Mouse (Mus musculus): Measurements from ENCODE around the gene Hoxc4.
A peak's percentile ranks its signal among the peaks of the same experiment; 100 is the strongest.

Hoxc4 gene

DNA sequence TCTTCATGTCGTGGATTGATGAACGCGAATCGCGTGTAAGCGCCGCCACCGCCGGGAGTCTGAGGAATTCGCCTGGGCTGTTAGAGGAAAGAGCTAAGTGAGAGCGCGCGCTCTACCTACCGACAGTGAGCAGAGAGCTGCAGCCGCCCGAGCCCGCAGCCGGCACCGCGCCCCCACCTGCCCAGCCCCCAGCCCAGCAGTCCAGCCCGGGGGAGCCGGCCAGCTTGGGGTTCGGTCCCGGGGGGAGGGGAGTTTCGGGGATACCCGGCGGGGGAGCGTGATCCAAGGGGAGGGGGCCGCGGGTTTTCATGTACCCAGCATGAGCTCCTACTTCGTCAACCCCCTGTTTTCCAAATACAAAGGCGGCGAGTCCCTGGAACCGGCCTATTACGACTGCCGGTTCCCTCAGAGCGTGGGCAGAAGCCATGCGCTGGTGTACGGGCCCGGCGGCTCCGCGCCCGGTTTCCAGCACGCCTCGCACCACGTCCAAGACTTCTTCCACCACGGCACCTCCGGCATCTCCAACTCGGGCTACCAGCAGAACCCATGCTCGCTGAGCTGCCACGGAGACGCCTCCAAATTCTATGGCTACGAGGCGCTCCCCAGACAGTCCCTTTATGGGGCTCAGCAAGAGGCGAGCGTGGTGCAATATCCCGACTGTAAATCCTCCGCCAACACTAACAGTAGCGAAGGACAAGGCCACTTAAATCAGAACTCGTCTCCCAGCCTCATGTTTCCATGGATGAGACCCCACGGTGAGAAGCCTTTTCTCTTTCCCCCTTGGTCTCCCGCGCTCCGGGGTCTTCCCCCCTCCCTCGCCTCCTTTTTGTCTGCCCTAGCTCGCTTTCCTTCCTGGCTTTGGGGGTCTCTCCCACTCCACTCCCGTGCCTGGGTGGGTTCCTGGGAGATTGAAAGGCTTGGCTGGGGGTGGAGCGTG is 28.0 kb upstream of the Hoxc4 start, which contains the start of gene Hoxc8:
Gene Hoxc8, plus strand, starts transcription at position 147 of the 937 bp plus-strand sequence.
- no peak for DNase-seq (ENCODE audit: low read depth, low spot score)

DNA sequence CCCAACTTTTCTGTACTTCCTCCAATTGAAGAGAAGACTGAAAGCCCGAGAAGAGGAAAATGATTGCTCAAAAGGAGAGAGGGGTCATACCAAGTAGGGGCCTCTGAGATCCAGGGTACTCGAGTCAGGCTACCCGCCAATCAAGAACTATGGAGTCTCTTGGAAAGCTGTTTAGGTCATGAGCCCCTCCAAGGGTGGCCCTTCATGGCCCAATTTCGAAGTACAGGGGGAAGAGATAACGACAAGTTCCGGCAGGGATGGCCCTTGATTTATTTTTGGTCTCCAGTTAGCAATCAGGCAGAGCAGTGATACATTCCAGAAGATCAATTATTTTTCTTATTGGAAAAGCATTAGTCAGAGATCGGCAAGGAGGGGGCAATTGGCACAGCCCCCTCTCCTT is 27.0 kb upstream of the Hoxc4 start:
- no peak for DNase-seq (ENCODE audit: low read depth, low spot score)

DNA sequence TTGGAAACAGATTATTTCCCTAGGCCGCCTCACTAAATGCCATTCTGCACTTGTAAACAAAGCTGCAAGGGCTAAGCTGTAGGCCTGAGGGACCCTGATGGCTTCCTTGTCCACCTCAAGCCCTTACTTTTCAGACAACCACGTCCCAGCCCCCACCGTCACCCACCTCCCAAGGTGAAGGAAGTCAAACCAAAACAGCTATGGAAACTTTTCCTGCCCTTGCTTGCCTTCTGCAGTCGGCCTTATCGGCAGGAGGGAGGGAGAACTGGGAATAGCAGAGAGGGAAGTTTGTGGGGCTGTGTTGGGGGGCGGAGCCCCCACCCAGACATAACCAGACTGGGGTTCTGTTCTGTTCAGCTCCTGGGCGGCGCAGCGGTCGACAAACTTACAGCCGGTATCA is 26.5 kb upstream of the Hoxc4 start:
- DNase-seq (ENCODE audit: low read depth, low spot score) = no peak

DNA sequence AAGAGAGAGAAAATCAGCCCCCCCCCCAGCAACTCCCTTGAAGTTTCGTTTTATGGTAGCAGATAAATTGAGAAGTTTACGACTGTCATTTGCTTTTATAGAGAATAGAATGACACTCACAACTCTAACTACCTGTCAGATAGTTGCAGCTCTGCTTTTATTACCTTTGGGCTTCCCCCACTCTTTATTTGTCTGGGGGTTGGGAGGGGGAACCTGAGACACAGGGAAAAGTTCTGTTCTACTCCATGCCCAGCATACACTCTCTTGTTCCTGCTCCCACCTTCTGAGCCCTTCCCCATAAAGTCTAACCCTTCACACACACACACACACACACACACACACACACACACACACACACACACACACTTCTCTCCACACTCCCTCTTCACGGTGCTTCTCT is 25.9 kb upstream of the Hoxc4 start:
- no peak for DNase-seq (ENCODE audit: low read depth, low spot score)

DNA sequence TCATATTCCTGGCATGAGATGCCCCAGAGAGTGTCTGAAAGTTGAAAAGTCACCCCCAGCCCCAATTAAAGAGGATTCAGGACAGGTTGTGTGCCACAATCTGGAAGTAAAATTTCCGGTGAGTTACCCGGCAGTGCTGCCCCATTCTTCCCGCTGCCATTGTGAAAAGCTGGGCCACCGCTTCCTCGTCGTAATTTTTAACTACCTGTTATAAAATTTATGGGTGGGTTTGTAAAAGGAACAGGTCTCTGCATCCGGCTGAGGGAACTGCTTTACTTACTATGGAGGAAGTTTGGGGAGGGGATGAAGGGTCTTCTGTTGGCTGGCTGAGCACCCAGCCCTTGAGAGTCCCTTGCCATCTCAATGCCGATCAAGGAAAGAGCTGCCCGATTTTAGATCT is 22.2 kb upstream of the Hoxc4 start:
- DNase-seq (ENCODE audit: low read depth, low spot score) = no peak

DNA sequence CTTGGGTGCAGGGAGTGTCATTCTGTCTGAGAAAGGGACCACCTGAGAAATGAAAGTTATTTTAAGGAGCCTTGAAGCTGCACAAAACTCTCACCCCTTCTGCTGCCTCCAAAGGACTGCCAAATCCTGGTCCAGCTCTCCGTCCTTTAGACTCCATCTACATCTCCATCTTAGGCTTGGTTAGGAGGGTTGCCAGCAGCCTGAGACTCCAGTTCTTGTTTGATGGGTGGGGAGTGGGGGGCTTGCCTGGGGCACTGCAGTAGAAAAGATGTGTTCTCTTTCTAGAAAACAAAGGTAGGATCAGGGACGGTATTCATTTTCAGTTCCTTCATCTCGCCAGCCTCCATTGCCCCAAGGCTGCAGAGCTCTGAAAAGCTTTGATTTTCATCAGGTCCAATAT is 21.3 kb upstream of the Hoxc4 start:
- DNase-seq (ENCODE audit: low read depth, low spot score) = no peak

DNA sequence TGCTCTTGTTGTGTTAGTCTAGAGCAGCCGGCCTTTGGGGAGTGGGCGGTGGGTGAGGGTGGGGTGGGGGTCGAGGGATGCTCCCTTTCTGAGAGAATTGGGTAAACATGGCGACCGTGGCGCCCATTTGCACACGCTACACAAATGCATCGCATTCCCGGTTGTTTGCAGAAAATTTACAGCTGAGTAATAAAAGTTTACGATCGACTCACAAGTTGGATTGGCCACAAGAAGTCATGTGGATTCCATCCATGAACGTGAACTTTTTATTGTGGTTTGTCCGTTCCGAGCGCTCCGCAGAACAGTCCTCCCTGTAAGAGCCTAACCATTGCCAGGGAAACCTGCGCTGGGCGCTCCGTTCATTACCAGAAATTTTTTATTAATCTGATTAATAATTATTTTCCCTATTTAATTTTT is 20.8 kb upstream of the Hoxc4 start, which contains the start of gene Hoxc6:
Gene Hoxc6, plus strand, starts transcription at position 319 of the 417 bp plus-strand sequence.
- DNase-seq (ENCODE audit: low read depth, low spot score) = no peak

DNA sequence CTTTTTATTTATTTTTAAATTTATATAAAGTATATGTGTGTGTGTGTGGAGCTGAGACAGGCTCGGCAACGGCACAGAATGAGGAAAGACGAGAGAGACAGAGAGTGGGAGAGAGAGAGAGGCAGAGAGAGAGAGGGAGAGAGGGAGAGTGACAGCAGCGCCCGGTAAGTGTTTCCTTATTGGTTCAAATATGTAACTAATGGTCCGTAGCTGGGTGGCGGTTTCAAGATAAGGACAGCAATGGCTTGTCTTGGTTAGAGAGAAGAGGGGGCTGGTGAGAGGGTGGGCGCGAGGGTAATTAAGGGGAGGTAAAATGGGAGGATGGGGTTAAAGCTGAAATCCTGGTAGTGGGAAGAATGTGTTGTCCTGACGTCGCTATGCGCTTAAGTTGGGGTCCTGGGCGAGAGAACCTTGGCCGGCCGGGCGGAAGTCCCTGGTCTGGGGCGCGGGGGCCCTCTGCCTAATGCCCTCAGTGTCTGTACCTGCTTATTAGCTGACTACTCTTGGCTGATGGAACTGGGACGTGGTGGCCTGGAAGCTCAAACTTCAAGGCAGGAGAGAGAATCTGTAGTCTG is 20.0 kb upstream of the Hoxc4 start:
- no peak for DNase-seq (ENCODE audit: low read depth, low spot score)

DNA sequence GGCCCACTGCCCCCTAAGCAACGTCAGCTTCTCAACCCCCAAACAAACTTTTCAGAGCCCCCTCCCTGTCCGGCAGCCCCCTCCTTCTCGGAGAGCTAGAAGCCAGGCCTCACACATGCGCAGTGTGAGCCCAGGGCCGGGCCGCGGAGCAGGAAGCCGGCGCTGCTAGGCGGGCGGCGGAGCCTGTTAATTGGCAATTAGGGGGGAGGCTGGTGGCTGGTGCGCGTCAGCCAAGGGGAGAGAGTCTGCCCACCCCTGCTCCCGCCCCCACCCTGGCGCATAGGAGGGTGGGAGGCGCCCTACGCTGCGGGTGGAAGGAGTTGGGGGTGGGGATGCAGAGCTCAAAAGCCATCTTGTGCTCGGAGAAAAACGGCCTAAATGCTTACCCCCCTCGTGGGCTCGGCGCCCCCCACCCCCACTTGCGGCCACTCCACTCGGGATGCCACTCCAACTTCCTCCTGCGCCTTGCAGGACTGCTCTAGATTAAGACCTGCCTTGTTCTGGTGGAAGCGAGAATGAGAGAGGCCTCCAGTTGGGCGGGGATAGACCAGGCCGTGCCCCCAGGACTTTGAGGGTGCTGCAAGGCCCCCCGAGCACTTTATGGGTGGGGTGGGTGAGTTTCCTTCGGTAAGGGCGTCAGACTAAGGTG is 19.4 kb upstream of the Hoxc4 start:
- peak; percentile 95 for DNase-seq (ENCODE audit: low read depth, low spot score)

DNA sequence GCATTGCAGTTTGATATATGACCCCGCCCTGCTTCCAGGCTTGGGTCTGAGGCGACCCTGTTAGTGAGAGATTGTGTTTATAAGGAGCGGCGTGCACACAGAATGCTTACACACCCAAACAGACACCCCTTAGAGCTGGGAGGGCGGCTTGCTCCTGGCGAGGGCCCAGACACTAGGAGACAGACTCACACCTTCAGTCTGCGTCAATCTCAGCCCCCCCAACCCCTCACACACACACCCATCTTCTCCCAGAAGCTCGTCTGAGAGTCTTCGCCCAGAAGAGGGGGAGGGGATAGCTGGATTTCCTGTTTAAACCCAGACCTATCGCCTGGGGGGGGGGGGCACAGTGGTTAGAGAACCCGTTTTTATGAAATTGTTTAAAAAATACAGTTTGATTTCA is 18.8 kb upstream of the Hoxc4 start:
- DNase-seq (ENCODE audit: low read depth, low spot score) = peak; percentile 65

DNA sequence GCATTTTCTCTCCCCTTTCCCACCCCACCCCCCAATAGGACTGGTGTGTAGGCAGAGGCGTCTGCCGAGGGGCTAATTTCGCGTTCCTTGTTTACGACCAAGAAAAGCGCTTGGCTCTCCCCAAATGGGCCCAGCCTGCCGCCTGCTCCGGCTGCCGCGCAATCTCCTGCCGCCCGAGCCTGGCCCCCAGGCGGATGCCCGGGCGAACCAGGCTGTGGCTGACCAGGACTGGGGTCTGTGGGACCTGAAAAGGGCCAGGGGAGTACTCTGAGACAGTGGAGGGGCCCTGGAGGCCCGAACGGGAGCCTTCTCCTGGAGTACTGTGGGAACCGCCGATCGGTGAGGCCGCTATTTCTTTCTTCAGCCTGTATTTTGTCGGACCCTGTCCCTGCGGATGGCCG is 18.2 kb upstream of the Hoxc4 start:
- DNase-seq (ENCODE audit: low read depth, low spot score) = no peak

DNA sequence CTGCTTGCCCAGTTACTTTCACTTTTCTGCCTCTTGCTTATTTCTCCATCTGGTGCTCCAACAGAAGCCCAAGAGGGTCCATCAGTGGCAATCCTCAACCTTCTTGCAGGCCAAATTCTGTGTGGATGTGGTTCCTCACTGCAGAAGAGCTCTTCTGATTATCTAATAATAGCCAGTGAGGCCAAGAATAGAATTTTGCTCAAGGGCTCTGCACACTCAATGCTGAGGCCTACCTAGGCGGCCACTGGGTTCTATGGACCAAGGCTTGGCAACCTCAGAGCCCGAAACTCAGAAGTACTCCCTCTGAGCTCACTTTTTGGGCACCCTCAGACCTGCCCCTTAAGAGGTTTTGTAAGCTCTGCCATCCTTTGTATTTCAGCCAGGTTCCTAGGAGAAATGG is 17.4 kb upstream of the Hoxc4 start:
- peak; percentile 71 for DNase-seq (ENCODE audit: low read depth, low spot score)

DNA sequence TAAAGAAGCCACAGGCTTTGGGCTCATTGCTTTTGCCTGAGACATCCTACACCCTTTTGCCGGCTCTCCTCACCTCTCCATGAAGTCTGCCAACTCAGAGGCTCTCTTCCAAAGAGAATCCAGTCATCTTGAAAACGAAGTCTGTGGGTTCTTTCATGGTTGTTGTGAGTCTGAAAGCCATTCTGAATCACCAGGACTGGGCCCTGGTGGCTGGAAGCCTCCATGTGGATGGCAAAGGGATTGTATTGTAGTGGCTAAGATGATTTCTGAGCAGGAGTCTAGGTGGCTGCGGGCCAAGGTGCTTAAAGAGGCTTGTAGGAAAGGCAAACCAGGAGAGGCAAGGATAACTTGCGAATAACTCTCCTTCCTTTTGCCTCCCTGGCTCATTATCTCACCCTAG is 16.6 kb upstream of the Hoxc4 start:
- DNase-seq (ENCODE audit: low read depth, low spot score) = no peak

DNA sequence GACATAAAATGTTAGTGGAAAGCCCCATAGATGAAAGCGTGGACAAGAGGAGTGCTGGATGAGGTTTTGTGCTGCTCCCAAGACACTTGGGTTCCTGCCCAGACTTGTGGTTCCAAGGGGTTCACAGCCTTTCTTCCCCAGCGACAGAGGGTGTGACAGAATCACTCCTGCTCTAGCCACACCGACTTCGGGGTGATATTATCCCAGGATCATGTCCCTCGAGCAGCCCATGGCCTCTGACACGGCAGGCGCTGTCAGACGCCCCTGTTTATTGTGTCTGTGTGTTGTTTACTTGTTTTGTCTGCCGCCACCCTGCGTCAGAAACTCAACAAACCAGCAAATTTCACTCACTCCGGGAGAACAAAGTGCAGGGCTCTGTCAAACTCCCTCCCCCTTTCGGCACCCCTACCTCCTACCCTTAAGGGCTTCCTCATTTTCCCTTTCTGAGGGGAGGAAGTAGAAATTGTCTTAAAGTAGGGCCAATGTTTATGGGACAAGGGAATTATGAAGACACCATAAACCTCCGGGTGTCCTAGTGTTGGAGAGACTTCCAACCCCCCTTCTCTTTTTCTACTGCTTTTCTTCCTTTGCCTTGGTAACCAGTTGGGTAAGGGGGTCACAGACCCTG is 15.8 kb upstream of the Hoxc4 start:
- no peak for DNase-seq (ENCODE audit: low read depth, low spot score)

DNA sequence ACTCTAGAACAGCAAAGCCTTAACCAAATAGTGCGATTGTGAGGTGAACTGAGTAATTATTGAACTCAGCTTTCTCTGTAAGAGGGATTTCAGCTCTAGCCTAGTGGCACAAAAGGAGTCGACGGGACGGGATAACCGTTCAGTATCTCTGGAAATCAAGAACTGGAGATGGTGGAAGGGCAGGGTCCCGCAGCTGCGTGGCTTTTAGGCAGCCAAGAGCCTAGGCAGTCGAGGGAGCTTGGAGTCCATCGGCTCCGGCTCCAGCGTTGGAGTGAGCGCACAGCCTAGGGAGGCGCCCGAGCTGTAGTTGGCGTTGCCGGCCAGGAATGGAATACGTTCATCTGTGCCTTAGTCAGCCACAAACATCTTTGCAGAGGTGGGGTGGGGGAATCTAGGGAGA is 13.4 kb upstream of the Hoxc4 start:
- no peak for DNase-seq (ENCODE audit: low read depth, low spot score)

DNA sequence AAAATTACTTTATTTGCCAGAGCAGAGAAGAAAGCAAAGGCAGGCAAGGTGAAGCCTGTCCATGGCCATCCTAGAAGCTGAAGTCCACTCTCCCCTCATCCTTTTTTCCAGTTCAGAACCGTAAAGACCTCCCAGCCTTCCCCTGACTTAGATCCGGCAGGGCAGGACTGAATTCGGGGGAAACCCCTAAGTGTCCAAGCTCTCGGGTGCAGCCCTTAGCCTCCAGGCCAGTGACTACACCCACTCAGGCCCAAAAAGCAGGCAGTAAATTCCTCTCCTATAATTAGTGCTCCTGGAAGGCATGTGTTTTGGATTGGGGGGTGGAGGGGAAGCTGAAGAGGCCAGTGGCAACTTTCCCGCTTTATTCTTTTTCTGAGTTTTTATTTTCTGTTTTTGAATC is 12.9 kb upstream of the Hoxc4 start:
- DNase-seq (ENCODE audit: low read depth, low spot score) = no peak

DNA sequence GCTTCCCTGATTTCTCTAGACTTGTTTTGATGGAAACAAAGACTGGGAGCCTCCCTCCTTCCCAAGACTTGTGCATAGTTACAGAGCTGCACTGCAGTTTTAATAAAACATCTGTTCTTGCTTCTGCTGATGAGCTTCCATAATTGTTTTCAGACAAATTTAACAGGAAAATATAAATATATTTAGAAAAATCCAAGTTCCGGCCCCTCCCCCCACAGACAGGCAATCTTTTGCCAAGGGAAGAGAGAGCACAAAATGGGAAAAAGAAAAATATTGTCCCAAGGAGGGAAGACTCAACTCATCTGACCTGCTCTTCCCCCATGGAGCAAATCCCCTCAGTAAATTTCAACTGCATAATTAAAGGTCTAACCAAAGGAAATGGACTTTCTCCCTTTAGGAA is 12.4 kb upstream of the Hoxc4 start:
- DNase-seq (ENCODE audit: low read depth, low spot score) = no peak

DNA sequence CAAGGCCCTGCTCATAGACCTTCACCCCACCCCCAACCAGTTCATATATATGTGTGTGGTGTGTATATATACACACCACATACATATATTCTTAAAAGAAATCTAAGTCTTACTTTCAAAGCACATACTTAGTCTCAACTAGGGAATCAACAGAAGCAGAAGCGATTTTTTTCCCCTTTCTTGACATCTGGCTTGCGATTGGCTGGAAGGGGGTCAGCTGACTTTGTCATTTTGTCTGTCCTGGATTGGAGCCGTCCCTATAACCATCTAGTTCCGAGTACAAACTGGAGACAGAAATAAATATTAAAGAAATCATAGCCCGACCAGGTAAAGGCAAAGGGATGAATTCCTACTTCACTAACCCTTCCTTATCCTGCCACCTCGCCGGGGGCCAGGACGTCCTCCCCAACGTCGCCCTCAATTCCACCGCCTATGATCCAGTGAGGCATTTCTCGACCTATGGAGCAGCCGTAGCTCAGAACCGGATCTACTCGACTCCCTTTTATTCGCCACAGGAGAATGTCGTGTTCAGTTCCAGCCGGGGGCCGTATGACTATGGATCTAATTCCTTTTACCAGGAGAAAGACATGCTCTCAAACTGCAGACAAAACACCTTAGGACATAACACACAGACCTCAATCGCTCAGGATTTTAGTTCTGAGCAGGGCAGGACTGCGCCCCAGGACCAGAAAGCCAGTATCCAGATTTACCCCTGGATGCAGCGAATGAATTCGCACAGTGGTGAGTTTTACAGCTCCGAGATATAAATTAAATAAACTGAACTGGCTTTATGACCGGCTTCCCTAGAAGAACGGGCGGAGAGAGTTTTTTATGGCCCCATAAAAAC is 9.2 kb upstream of the Hoxc4 start:
- no peak for DNase-seq (ENCODE audit: low read depth, low spot score)

DNA sequence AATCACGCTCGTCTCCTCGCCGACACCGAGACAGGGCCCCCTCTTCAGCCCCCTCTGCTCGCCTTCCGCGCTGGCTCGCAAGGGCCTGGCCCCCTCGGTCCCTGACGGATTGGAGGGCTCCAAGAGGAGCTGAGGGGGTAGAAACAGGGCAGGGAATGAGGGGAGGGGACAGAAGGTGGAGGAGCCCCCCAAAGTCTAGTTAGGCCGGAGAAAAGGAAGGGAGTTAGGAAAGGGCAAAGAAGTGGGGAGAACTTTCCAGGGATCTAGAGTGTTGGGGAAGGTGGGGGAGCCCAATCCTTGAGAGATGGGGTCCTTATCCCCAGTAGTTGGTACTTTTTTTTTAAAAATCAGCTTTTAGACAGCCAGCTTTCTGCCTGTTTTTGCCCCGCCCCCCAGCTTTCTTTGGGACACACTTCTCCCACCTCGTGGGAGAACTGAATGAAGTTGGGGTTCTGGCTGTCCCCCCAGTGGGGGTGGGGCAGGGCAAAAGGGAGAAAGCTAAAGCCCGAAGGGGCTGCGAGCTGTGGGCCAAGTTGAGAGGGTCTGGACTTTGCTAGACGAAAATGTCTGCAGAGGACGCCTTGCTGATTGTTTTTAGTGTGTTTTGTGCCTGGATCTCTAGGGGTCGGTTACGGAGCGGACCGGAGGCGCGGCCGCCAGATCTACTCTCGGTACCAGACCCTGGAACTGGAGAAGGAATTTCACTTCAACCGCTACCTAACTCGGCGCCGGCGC is 8.5 kb upstream of the Hoxc4 start:
- DNase-seq (ENCODE audit: low read depth, low spot score) = no peak

DNA sequence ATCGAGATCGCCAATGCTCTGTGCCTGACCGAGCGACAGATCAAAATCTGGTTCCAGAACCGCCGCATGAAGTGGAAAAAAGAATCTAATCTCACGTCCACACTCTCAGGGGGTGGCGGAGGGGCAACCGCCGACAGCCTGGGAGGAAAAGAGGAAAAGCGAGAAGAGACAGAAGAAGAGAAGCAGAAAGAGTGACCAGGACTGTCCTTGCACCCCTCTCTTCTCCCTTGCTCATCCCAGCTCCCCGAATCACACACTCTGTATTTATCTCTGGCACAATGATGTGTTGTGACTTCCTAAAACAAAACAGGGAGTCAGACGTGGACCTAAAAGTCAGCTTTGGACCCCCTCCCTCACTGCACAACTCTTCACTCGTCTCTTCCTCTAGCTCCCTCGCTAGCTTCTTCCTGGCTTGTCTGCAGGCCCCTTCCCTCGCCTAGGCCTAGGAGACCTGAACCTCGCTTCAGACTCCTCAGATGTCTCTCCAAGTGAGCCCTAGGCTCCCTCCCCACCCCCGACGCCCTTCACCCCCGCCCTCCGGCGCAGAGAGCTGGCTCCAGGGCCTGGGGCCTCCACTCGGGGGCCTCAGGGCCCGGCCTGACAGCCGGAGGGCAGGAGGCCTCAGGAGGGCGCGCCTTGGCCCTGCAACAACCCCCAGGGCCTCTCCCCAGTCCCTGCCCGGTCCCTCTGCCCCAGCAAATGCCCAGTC is 7.7 kb upstream of the Hoxc4 start:
- no peak for DNase-seq (ENCODE audit: low read depth, low spot score)
